Mouse (Mus musculus) heart, embryonic 14.5 days (tissue): ENCODE results near the gene Cxcr3. TPM values are rescaled to one million over a fixed set of nuclear protein-coding genes. Genes with fewer than 3 reads are reported as not detected.

Experiments used
- ATAC-seq: fragments of 200-750 bp; cut with Nextera tagmentation; 2 replicates; pipeline ENCODE4 v1.8.0; 2017; ENCODE audit warnings: low read depth, moderate TSS enrichment; ENCODE audit not compliant: insufficient number of reproducible peaks, insufficient read depth, low FRiP score
- H3K27ac ChIP-seq, 2 experiments: fragments of 200-500 bp in 1 of 2; fragments of 300-500 bp in 1 of 2; sonication (generic) in 1 of 2; replicated peaks in 1 of 2; 2 replicates each; pipeline ENCODE4 v1.5.1; 2012 to 2014; ENCODE audit warnings: low read depth in 2 of 2, low read length in 2 of 2, control low read depth in 1 of 2, mild to moderate bottlenecking in 1 of 2, mixed read lengths in 1 of 2; ENCODE audit not compliant: control insufficient read depth in 1 of 2, insufficient read depth in 1 of 2
- H3K27me3 ChIP-seq: fragments of 300-500 bp; sonication (generic); 2 replicates; pipeline ENCODE4 v1.6.1; 2014; ENCODE audit warnings: mild to moderate bottlenecking, low read length, control low read depth; ENCODE audit not compliant: control insufficient read depth, insufficient read depth
- H3K36me3 ChIP-seq: fragments of 300-500 bp; sonication (generic); 2 replicates; pipeline ENCODE4 v1.6.1; 2014; ENCODE audit warnings: mild to moderate bottlenecking, control low read depth, low read length, mixed read lengths; ENCODE audit not compliant: control insufficient read depth, insufficient read depth
- H3K4me1 ChIP-seq, 2 experiments: fragments of 200-500 bp in 1 of 2; fragments of 300-500 bp in 1 of 2; sonication (generic) in 1 of 2; 2 replicates each; pipeline ENCODE4 v1.6.1; 2012 to 2014; ENCODE audit warnings: low read length in 2 of 2, control low read depth in 1 of 2, mixed read lengths in 1 of 2; ENCODE audit not compliant: control insufficient read depth in 2 of 2, insufficient read depth in 2 of 2
- H3K4me2 ChIP-seq: fragments of 300-500 bp; sonication (generic); 2 replicates; pipeline ENCODE4 v1.6.1; 2014; ENCODE audit warnings: mild to moderate bottlenecking, low read length
- H3K4me3 ChIP-seq, 2 experiments: fragments of 200-500 bp in 1 of 2; fragments of 300-500 bp in 1 of 2; sonication (generic) in 1 of 2; 2 replicates each; pipeline ENCODE4 v1.5.1; 2012 to 2014; ENCODE audit warnings: low read length in 2 of 2, mild to moderate bottlenecking in 2 of 2, control low read depth in 1 of 2, low read depth in 1 of 2, moderate library complexity in 1 of 2; ENCODE audit not compliant: control insufficient read depth in 1 of 2, insufficient read depth in 1 of 2
- H3K9ac ChIP-seq: fragments of 300-500 bp; sonication (generic); 2 replicates; pipeline ENCODE4 v1.6.1; 2014; ENCODE audit warnings: mild to moderate bottlenecking, low read length
- H3K9me3 ChIP-seq: fragments of 300-500 bp; sonication (generic); 2 replicates; pipeline ENCODE4 v1.6.1; 2016; ENCODE audit warnings: low read length, control low read depth; ENCODE audit not compliant: control insufficient read depth
- WGBS: fragments of 180-500 bp; shearing (Covaris S2); extraction: QIAGEN DNeasy Blood & Tissue Kit; methylation state at CpG from one replicate; pipeline ENCODE4 v1.1.7; 2014; 5-methylcytosine and 5-hydroxymethylcytosine counted together
- polyA plus RNA-seq: library from polyadenylated mRNA; unstranded; fragments of >200 nt; fragmentation: Nextera tagmentation; extraction: Ambion mirVana; gene quantifications from 2 replicates; pipeline ENCODE4 v1.2.1, GENCODE M21; 2014

Gene Cxcr3
- 0.15 and 0.19 TPM in 2 replicates for polyA plus RNA-seq

DNA sequence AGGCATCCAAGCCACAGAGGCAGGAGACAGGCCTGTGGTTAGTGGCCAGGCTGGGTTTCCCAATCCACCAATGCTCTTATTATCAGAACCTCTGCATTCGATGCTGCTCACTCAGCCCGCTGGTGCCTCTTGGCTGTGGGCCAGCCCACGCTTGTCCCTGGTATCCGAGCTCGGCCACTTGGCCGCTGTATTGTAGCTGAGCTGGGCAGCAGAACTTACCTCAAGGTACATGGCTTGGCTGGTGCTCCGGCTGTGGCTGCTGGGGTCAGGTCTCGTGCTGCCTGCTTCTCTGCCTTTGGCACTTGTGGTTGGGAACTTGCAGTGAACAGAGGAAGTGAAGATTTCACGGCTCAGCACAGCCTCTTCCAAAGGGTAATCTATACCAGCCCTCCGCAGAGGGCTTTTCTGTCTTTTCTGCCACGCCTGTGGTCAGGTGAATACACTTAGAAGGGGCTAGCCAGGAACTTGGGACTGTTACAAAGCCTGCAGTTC, at the start of gene Cxcr3:
TSS of gene Cxcr3 (minus strand) at position 442 of the 492 bp plus-strand sequence.
- H3K27me3 ChIP-seq: peaks cover 3% of the 10 kb centered on the region; the same call in 1 of the 2 replicates
- H3K4me1 ChIP-seq: peaks cover 0 to 5% of the 10 kb centered on the region in 2 experiments; a peak in 2 of 4 replicates
- 45% methylated on average over 11 of the region's 11 CpGs for WGBS
- no peak within 1 kb of the TSS for H3K4me2 ChIP-seq
- ATAC-seq: no peak
- no peaks in the 10 kb centered on the region for H3K9me3 ChIP-seq
- no peaks in the 10 kb centered on the region for H3K36me3 ChIP-seq
- H3K4me3 ChIP-seq: no peak within 1 kb of the TSS
- H3K9ac ChIP-seq: no peak within 1 kb of the TSS
- no peak within 1 kb of the TSS for H3K27ac ChIP-seq

DNA sequence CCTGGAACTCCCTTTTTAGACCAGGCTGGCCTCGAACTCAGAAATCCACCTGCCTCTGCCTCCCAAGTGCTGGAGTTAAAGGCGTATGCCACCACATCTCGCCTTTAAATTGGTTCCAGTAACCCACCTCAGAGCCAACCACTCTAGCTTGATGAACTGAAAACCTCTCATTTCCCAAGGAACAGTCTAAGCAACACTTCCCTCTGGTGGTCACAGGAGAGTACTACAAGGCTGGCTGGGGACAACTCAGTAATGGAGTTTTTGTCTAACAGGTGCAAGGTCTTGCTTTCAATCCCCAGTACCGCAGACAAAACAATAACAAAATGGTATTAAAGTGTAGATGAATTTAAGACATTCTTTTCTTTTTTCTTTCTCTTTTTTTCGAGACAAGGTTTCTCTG, 38.0 kb upstream of the Cxcr3 start:
- H3K4me2 ChIP-seq: no peak overlapping the region
- WGBS: 32% methylated on average over 5 of the region's 5 CpGs
- no peak for ATAC-seq
- no peaks in the 10 kb centered on the region for H3K4me1 ChIP-seq
- no peak overlapping the region for H3K4me3 ChIP-seq
- peaks cover 2% of the 10 kb centered on the region; the same call in 1 of the 2 replicates for H3K27me3 ChIP-seq
- H3K9me3 ChIP-seq: no peaks in the 10 kb centered on the region
- H3K36me3 ChIP-seq: no peaks in the 10 kb centered on the region
- H3K9ac ChIP-seq: no peak overlapping the region
- H3K27ac ChIP-seq: no peak overlapping the region

DNA sequence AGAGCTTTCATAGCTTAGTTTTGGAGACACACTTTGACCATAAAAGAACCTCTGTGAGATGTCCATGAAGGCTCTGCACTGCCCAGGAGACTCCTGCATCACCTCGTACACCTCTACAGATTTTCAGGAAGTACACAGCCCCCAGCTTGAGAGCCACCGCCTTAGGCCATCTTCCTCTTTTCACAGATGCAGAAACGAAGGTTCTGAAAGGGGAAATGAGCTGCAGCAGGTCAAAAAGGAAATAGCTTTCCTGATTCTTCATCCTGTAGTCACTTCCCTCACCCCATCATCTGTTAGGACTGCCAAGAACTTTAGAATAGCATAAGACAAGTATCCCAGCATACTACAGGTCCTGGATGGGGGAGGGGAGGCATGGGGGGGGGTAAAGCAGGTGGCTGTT, 36.2 kb upstream of the Cxcr3 start:
- Histone ChIP-seq H3K27ac (no peak overlapping the region), H3K9ac (no peak overlapping the region), H3K27me3 (peaks cover 2% of the 10 kb centered on the region; the same call in 1 of the 2 replicates), H3K4me3 (no peak overlapping the region), H3K4me1 (no peaks in the 10 kb centered on the region), H3K4me2 (no peak overlapping the region), H3K9me3 (no peaks in the 10 kb centered on the region), H3K36me3 (no peaks in the 10 kb centered on the region)
- WGBS: 54% methylated on average over 3 of the region's 3 CpGs
- ATAC-seq: no peak

DNA sequence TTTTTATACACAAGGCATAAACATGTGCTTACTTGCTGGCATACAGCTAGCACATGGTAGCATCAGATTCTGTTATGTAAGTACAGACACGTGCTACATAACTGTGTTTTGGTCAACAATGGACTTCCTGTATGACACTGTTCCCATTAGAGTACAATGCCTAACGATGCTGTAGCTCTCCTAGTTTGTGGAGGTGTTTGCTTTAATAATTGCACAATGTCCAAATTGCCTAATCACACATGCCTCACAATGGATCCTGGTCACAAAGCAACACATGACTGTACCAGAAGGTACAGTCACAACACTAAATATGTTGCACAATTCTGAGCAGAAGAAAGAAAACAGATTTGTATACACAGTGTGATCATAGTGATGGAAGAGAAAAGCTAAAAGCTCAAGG, 35.4 kb upstream of the Cxcr3 start:
- no peak for ATAC-seq

DNA sequence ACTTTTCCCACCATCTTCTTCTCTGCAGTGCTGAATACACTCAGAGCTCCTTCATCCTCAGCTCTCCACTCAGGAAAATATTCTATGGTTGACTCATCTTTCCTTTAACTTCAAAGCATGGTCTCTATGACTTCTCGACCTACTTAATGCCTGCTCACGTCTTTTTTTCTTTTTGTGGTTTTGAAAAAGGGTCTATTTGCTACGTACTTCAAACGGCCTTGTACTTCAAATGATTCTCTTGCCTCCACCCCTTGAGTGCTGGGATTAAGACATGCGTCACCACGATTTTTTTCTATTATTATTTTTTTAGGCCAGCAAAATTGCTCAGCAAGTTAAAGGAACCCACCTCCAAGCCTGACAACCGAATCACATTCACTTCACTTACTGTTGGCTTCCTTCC, 33.2 kb upstream of the Cxcr3 start:
- no peaks in the 10 kb centered on the region for H3K36me3 ChIP-seq
- 62% methylated on average over 7 of the region's 7 CpGs for WGBS
- no peak overlapping the region for H3K4me2 ChIP-seq
- ATAC-seq: no peak
- no peaks in the 10 kb centered on the region for H3K9me3 ChIP-seq
- H3K27ac ChIP-seq: no peak overlapping the region
- no peak overlapping the region for H3K9ac ChIP-seq
- no peaks in the 10 kb centered on the region for H3K4me1 ChIP-seq
- H3K4me3 ChIP-seq: no peak overlapping the region
- no peaks in the 10 kb centered on the region for H3K27me3 ChIP-seq

More for the DNA sequence above, 35.4 kb upstream of the Cxcr3 start:
- Histone ChIP-seq H3K36me3 (no peaks in the 10 kb centered on the region), H3K4me2 (no peak overlapping the region), H3K9ac (no peak overlapping the region), H3K27ac (no peak overlapping the region), H3K9me3 (no peaks in the 10 kb centered on the region), H3K27me3 (peaks cover 2% of the 10 kb centered on the region; the same call in 1 of the 2 replicates), H3K4me3 (no peak overlapping the region), H3K4me1 (no peaks in the 10 kb centered on the region)
- WGBS: 45% methylated on average over 2 of the region's 2 CpGs

DNA sequence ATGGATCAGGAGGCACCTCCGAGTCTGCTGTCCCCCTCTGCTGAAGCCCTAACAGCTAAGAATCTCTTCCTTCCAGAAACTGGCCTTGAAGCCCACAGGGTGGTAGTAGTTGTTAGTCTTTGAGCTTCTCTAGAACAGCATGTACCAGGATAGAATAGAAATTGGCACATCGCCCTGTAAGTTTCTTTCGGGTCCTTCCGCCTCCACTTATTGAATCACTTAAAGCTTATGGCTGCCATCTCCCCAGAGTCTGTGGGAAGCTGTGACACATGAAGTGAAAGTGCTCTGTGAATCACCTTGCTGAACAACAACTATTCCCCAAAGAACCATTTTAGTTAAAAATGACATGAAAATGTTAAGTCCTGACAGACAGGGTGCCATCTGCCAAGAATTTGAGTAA, 31.0 kb upstream of the Cxcr3 start:
- 74% methylated on average over 4 of the region's 4 CpGs for WGBS
- no peak for ATAC-seq
- no peak overlapping the region for H3K27ac ChIP-seq

DNA sequence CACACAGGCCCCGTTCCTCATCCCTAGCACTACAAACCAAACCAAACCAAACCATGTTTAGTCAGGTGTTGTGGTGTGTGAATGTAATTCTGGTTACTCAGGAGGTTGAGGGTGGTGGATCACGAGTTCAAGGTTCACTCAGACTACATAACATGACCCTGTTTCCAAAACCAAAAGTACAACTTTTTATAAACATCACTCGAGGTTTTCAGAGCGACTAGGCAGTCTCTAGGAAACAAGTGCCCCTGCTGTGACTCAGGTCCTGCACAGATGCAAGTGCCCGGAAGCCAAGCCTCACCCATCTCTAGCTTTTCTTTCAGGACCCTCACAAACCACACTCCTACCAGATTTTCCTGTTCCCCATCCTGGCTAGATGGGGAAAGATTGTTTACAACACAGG, 30.6 kb upstream of the Cxcr3 start:
- Histone ChIP-seq H3K9me3 (no peaks in the 10 kb centered on the region), H3K4me1 (no peaks in the 10 kb centered on the region), H3K27ac (no peak overlapping the region), H3K36me3 (no peaks in the 10 kb centered on the region), H3K27me3 (no peaks in the 10 kb centered on the region), H3K4me2 (no peak overlapping the region), H3K9ac (no peak overlapping the region), H3K4me3 (no peak overlapping the region)
- no peak for ATAC-seq
- 70% methylated on average over 5 of the region's 5 CpGs for WGBS

More for the DNA sequence above, 31.0 kb upstream of the Cxcr3 start:
- no peaks in the 10 kb centered on the region for H3K4me1 ChIP-seq
- H3K27me3 ChIP-seq: no peaks in the 10 kb centered on the region
- H3K4me3 ChIP-seq: no peak overlapping the region
- H3K9ac ChIP-seq: no peak overlapping the region
- no peaks in the 10 kb centered on the region for H3K9me3 ChIP-seq
- no peak overlapping the region for H3K4me2 ChIP-seq
- no peaks in the 10 kb centered on the region for H3K36me3 ChIP-seq

DNA sequence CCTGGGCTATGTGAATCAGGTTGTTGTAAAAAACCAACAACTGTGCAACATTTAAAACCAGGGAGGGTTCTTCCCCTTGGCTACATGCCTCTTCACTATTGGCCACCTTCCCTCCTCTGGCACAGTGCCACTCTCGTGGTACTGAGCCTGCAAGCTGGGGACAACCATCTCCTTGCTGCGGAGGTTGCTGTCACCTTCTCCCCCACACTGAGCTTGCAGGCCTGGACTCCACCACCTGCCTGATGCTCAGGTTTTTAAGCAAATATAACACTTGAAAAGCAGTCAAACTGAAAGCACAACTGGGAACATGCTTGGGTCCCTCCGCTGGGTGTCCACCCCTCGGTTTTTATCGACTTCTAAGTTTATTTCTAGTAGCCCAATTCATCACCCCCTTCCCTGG, 20.4 kb upstream of the Cxcr3 start:
- no peak overlapping the region for H3K4me2 ChIP-seq
- no peak overlapping the region for H3K9ac ChIP-seq
- no peak overlapping the region for H3K4me3 ChIP-seq
- no peak for ATAC-seq
- no peak overlapping the region for H3K27ac ChIP-seq
- H3K9me3 ChIP-seq: no peaks in the 10 kb centered on the region
- no peaks in the 10 kb centered on the region for H3K27me3 ChIP-seq
- H3K36me3 ChIP-seq: no peaks in the 10 kb centered on the region
- no peaks in the 10 kb centered on the region for H3K4me1 ChIP-seq
- 61% methylated on average over 5 of the region's 5 CpGs for WGBS
